Mouse (Mus musculus) lung, postnatal 25 days (tissue): Measurements from ENCODE around the gene Cdkn2c.

ENCODE experiments used
- DNase-seq: peaks from one replicate; pipeline ENCODE4 v3.0.0; 2022; ENCODE audit warnings: low spot score

The Cdkn2c gene

DNA sequence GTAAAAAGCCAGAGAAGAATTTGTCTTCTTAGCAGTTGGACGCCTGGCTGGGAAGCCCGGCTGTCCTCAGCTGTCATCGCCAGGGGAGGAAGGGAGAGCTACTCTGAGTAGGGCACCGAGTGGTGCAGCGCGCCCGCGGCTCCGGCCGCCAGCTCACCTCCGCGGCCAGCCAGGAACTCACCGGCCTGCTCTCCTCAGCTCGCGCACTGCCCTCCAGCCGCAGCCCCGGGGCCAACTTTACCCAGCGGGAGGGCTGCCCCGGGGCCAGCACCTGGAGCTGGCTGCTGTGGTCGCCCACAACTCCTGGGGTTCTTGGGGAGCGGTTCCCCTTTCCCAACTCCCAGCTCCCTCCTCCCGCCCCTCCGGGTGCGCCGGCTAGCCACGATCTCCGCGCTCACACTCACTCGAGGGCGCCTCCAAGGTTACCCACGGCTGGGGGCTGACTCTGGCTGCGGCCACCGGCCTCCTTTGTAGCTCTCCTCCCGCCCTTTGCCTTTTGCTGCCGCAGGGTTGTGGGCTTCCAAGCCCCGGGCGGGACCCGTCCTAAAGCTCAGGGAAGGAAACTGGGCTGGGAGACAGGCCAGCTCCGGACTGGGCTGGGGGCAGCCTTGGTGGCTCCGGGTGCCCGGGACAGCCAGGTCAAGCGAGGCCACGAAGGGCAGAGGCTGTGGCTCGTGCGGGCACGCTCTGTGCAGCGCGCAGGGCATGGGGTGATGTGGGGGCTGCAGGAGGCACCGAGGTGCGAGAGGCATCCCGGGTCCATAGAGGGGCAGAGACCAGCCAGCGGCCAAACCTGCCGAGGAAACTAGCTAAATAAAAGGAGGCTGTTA lies 9.8 kb downstream of the Cdkn2c start:
- no peak for DNase-seq

DNA sequence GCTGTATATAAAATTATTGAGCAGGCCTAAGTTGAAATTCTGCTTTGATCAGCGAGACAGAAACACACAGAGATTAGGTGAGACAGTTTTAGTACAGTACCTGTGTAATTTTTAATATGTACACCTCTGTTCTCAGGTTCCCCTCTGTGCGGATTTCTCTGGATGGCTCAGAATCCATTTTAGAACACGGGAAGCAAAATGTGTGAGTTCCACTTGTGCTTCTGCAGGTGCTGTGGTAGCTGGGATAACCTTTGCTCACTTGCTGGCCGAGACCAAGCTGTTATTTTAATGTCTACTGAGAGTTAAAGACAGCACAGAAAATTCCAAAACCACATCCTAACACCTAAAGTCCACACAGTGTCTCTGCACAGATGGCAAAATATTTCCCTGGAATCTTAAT lies 10.7 kb downstream of the Cdkn2c start:
- DNase-seq = no peak

DNA sequence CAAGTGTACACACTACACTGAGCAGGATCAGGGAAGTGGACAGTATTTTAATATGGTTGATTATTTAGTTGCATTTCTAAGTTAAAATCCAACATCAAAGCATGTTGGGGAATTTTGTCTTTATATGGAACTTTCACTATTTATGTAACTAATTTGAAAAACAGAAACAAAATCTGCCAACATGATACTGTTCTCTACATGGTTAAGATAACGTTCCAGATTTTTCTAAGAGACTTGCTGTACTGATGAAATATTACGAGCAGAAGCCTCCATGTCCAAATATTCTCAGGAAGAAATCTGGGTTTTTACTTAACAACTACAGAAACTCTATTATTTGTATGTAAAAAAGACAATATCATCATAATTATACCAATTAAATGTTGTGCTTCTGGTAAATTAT lies 11.3 kb downstream of the Cdkn2c start:
- no peak for DNase-seq

DNA sequence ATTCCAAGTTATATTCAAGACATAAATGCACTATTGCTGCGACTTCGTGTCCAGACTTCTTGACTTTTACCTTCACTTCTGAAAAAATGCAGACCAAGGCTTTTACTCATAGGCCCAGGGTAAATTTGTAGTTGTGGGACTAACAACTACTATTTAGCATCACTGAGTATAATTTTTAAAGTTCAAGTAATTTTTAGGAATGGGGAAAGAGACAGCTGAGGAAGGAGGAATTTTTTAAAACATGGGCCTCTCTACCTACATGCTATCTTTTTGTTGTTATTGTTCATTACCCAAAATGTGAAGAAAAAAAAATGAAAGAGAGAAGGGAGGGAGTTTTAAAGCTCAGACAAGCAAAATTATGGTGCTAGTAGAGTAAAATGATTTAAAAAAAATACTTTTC lies 12.3 kb downstream of the Cdkn2c start:
- DNase-seq = no peak

DNA sequence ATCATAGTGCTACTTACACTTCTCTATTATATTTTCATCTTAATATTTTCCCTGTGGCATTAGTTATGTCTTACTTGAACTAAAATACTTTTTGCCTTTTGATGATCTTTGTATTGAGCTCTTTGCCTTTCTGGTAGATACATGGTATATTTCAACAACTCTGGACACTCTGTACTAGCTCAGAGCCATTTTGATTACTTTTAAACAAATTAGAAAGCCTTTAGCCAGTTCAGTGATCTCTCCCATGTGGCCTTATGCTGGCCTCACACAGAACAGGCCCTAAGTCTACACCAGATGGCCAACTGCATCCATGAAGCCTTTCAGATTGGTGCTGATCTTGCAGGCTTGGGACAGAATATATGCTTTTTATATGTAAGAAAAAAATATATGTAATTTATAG lies 13.7 kb downstream of the Cdkn2c start:
- no peak for DNase-seq

DNA sequence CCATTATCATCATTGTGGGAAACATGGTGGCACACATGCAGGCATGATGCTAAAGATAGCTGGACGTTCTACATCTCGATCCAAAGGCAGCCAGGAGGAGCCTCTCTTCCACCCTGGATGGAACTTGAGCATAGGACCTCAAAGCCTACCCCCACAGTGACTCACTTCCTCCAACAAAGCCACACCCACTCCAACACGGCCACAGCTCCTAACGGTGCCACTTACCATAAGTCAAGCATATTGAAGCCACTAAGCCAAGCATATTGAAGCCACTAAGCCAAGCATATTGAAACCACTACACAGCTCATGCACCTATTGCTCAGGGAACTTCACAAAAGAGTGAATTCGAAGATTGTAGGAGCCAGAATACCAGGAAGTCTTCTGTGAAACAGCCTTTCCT lies 17.7 kb downstream of the Cdkn2c start:
- DNase-seq = no peak

DNA sequence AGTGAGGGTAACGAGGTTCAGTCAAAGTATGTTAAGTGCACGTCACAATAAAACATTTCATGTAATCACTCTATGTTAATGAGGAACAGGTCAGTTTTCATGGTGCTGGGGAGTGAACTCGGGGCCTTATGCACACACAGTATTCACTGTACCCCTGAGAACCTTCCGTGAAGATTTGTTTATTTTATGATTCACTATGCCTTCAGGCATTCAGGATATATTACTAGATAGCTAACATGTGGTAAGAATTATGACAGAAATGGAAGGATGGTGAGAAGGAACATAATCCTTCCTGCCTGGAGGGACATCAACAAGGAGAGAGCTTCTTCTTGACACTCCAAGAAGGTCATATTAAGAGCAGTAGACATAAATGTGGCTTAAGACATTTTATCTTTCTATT lies 19.7 kb downstream of the Cdkn2c start:
- DNase-seq = no peak

DNA sequence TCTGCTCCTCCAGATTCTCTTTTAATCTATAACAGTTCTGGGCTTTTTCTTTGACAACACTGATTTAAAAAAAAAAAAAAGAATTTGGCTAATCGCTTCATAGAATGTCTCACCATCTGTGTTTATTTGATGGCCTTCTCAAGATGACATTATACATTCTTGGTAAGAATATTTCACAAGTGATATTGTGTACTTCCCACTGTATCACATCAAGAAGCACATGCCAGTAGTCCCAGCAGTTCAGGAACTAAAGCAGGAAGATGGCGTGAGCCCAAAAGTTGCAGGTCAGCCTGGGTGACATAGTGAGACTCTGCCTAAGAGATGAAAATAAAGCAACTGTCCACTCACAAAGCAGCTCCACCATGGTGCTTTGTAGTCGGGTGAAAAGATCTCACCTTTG lies 25.5 kb downstream of the Cdkn2c start:
- peak; percentile 56 for DNase-seq

DNA sequence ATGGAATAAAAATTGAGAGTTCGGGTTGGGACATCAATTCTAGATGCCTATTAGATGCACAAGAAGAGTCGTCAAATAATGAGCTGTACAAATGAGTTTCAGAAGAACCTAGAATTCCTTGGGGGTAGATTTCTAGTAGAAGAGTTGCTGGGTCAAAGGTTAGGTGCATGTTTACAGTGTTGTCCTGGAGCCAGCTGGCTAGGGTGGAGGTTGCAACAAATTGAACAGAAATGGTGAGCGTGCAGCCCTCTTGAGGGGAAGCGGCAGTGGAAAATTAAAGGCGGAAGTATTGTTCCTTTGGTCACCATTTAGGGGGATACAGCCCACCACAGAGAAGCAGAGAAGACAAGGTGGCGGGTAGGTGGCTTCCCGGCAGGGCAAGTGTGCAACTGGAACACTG lies 26.8 kb downstream of the Cdkn2c start:
- DNase-seq = no peak

DNA sequence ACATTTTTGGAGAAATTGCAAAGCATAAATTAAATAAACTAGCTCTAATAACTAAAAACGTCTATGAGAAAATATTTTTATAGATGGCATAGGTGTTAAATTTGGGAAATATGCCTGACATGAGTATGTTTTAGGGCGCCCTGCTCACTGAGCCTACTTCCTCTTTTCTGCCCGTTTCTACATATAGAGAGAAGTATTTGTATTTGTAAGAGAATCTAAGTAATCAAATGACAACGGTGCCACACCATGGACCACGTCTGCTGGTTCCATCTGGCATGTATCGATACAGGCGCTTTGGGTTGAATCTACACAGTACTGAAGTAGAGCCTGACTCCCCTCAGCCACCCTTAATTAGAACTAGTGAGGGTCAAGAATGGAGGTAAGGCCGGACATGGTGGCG lies 27.6 kb downstream of the Cdkn2c start:
- no peak for DNase-seq

DNA sequence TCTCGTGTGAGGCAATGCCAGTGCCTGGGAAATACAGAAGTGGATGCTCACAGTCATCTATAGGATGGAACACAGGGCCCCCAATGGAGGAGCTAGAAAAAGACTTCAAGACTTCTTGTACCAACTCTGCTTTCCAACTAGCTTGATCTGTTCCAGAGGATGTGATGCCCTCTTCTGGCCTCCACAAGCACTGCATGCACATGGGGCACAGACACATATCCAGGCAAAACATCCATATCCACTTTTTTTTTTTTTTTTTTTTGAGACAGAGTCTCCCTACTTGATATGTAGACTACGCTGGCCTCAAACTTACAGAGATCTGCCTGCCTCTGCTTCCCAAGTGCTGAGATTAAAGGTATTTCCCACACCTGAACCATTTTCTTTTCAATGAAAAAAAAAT lies 32.0 kb downstream of the Cdkn2c start:
- DNase-seq = no peak

DNA sequence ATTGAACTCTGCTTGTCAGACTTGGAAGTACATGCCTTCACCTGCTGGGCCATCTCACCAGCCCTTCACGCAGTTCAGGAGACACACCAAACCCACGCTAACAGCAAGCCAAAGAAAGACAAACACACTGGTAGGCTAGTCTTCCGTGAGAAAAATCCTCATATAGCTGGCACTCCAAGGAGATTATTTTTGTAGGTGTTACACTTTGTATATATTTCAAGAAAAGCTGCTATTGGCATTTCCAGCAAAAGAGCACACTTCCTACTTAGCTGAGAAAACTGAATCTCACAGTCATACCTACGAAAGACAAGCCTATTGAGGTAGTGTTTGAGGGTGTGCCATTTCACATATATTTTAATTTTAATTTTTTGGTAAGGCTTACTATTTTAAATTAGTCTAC lies 36.0 kb downstream of the Cdkn2c start:
- no peak for DNase-seq

DNA sequence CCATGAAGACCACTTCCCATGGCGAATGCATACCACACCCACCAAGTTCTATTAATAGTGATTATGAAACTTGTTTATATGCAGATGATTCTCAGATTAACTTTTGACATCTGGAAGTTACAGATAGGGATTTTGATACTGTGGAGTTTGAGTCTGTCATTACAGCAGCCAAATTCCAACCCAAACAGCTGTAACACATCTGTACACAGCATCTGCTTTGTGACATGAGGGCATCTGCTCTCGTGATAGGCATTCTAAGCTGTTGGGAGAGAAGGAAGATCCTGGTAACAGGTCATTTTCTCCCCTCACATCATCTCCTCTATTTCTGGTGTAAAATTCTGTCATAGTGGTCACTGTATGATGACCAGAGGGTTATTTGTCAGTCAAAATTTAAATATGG lies 36.8 kb downstream of the Cdkn2c start:
- DNase-seq = peak; percentile 19

DNA sequence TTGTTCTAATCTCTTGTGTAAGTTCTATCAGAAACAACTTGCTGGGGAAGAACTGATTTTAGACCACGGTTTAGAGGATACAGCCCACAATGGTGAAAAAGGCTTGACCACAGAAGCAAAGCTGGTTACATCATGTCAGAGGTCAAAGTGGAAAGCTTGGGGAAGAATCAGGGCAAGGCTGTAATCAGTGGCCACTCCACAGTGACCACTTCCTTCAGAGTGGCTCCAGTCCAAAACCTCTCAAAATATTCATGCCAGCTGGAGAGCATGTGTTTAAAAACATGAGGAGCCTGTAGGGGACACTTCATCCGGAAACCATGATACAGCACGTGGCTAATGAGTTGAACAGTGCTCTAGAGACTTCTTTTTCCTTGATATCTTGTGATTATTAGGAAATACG lies 54.4 kb downstream of the Cdkn2c start:
- DNase-seq = peak; percentile 59
